8 mouse cellular contexts compared by ENCODE assay signal in the genomic region with DNA sequence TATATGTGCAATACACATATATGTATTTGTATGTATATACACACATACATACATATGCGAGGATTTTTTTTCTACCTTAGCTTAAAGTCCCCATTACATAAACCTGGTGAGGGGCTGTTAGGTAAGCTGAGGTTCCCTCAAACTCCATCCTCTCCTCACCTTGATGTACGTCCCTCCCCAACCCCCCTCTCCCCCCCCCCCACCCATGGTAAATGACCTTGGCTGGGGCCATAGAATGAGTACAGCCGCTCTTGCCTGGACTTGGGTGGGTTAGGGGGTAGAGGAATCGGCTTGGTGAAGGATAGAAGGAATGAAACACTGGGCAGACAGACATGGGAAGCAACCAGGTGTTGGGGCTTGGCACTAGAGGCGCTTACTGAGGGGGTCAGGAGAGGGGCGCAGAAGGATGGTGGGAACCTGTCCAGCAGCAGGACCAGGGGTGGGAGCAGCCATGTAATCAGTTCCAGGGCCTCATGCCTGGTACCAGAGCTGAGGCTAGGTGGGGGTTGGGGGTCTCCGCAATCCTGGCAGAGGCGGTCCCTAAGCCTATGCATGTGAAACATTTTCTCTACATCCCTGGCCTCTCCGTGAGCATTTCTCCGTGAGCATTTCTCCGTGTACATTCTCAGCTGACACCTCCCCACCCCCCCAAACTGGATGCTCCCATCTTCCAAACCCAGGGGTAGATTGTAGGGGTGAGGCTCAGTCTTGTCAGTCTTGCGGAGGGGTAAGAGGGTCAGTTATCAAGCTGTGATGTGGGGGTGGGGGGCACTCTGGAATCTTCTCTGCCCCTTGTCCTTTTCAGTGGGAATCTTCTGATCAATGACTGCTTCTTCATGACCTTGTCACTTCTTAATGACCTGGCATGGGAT. TPM values are rescaled to one million over a fixed set of nuclear protein-coding genes. Genes with fewer than 3 reads are reported as not detected.
DNase-seq lines count a peak whose midpoint lies in the region; ATAC-seq and TF ChIP-seq lines count a peak whose summit lies in the region.

No protein-coding gene starts in this region.

- peak; percentile 42 for ATAC-seq in intestine, embryonic 14.5 days (replicated peaks; ENCODE audit: low FRiP score, low TSS enrichment, low read depth)
- ATAC-seq in neural tube, embryonic 13.5 days (ENCODE audit: low read depth), result peak; percentile 48

- no peaks in the 10 kb centered on the region for H3K9me3 ChIP-seq in intestine, embryonic 14.5 days (ENCODE audit: control insufficient read depth, low read length)
- H3K9me3 ChIP-seq in neural tube, embryonic 13.5 days, result no peaks in the 10 kb centered on the region

- no peak for TF ChIP-seq CTCF in kidney, adult 2 months (conservative IDR thresholded peaks at IDR 0.05; ENCODE audit: insufficient read depth, insufficient read length, low read depth, low read length)

- DNase-seq in kidney, adult 2 months, result no peak
- no peak for DNase-seq in kidney, postnatal 10 days
- DNase-seq in cerebellum, postnatal 25 days, result peak; percentile 59 to 72
- DNase-seq in intestine, embryonic 14.5 days (ENCODE audit: low spot score), result no peak
- no peak for DNase-seq in MN1 (ENCODE audit: low spot score)
- DNase-seq in spleen, postnatal 14 days (ENCODE audit: low spot score in 2 of 2), result no peak
- no peak for DNase-seq in adrenal gland, postnatal 4 days (ENCODE audit: low spot score in 2 of 2)

- H3K4me1 ChIP-seq in kidney, adult 2 months (ENCODE audit: control insufficient read depth, insufficient read depth, low read length), result peaks cover 6% of the 10 kb centered on the region
- peaks cover 23% of the 10 kb centered on the region for H3K4me1 ChIP-seq in intestine, embryonic 14.5 days (replicated peaks; ENCODE audit: control insufficient read depth, insufficient read depth, low read length)
- H3K4me1 ChIP-seq in neural tube, embryonic 13.5 days (replicated peaks), result peaks cover 37% of the 10 kb centered on the region

- H3K4me2 ChIP-seq in intestine, embryonic 14.5 days (ENCODE audit: low read length), result peak overlapping the region; percentile 81
- H3K4me2 ChIP-seq in neural tube, embryonic 13.5 days, result peak overlapping the region; percentile 73

- no peaks in the 10 kb centered on the region for H3K27me3 ChIP-seq in kidney, adult 2 months (replicated peaks; ENCODE audit: control insufficient read depth, insufficient read depth, low read length)
- H3K27me3 ChIP-seq in intestine, embryonic 14.5 days (replicated peaks; ENCODE audit: control insufficient read depth, insufficient read depth, low read length), result no peaks in the 10 kb centered on the region
- H3K27me3 ChIP-seq in neural tube, embryonic 13.5 days, result no peaks in the 10 kb centered on the region

- H3K9ac ChIP-seq in intestine, embryonic 14.5 days (ENCODE audit: low read length), result no peak overlapping the region
- H3K9ac ChIP-seq in neural tube, embryonic 13.5 days, result peak overlapping the region; percentile 89

- WGBS in kidney, adult 2 months, result 45% methylated on average over 12 of the region's 12 CpGs
- 32% methylated on average over 12 of the region's 12 CpGs for WGBS in intestine, embryonic 14.5 days
- 45% methylated on average over 12 of the region's 12 CpGs for WGBS in neural tube, embryonic 13.5 days

- H3K4me3 ChIP-seq in kidney, adult 2 months (ENCODE audit: insufficient read depth, low read depth, low read length), result peak overlapping the region; percentile 82
- H3K4me3 ChIP-seq in intestine, embryonic 14.5 days (ENCODE audit: low read depth, low read length), result peak overlapping the region; percentile 52
- H3K4me3 ChIP-seq in neural tube, embryonic 13.5 days, result peak overlapping the region; percentile 67

- no peak for TF ChIP-seq POLR2A in kidney, adult 2 months (IDR thresholded peaks at IDR 0.05; ENCODE audit: low read depth, low read length)

- peak overlapping the region; percentile 89 for H3K27ac ChIP-seq in kidney, adult 2 months (ENCODE audit: insufficient read depth, low read depth, low read length)
- H3K27ac ChIP-seq in intestine, embryonic 14.5 days (ENCODE audit: low read depth), result no peak overlapping the region
- peak overlapping the region; percentile 89 for H3K27ac ChIP-seq in neural tube, embryonic 13.5 days (replicated peaks)

- peaks cover 3% of the 10 kb centered on the region; the same call in 1 of the 2 replicates for H3K36me3 ChIP-seq in kidney, adult 2 months (ENCODE audit: control insufficient read depth, insufficient read depth, low read length)
- peaks cover 22% of the 10 kb centered on the region for H3K36me3 ChIP-seq in intestine, embryonic 14.5 days (ENCODE audit: control insufficient read depth, insufficient read depth, low read length)
- peaks cover 36% of the 10 kb centered on the region for H3K36me3 ChIP-seq in neural tube, embryonic 13.5 days

RNA-seq across cellular contexts. Expression of gene Sv2a, which starts 0.8 kb away (rescaled TPM):
- polyA plus RNA-seq in kidney, adult 2 months (2012; rRNA removed), result 20.8 and 27.3 TPM in 2 replicates
- 6.5 and 8.3 TPM in 2 replicates for polyA plus RNA-seq in intestine, embryonic 14.5 days (2014; fragmentation: Nextera tagmentation; extraction: Ambion mirVana)
- 72.2 and 78.5 TPM in 2 replicates for polyA plus RNA-seq in neural tube, embryonic 13.5 days (2015; fragmentation: Nextera tagmentation; extraction: Ambion mirVana)
- 10 to 100 TPM; 18.1 to 24.7 TPM for total RNA-seq in adrenal gland, postnatal 4 days (2021)

RNA-seq across cellular contexts. Expression of gene Sf3b4, which starts 9.6 kb away (rescaled TPM):
- 52.6 and 57.3 TPM in 2 replicates for polyA plus RNA-seq in kidney, adult 2 months (2012; rRNA removed)
- polyA plus RNA-seq in intestine, embryonic 14.5 days (2014; fragmentation: Nextera tagmentation; extraction: Ambion mirVana), result 184 and 195 TPM in 2 replicates
- 135 and 145 TPM in 2 replicates for polyA plus RNA-seq in neural tube, embryonic 13.5 days (2015; fragmentation: Nextera tagmentation; extraction: Ambion mirVana)
- 10 to 100 TPM; 68.9 to 76.8 TPM for total RNA-seq in adrenal gland, postnatal 4 days (2021)

RNA-seq across cellular contexts. Expression of gene Mtmr11, which starts 19.9 kb away (rescaled TPM):
- polyA plus RNA-seq in kidney, adult 2 months (2012; rRNA removed), result 56.8 and 65.7 TPM in 2 replicates
- 27.7 and 28.8 TPM in 2 replicates for polyA plus RNA-seq in intestine, embryonic 14.5 days (2014; fragmentation: Nextera tagmentation; extraction: Ambion mirVana)
- 10.5 and 14.1 TPM in 2 replicates for polyA plus RNA-seq in neural tube, embryonic 13.5 days (2015; fragmentation: Nextera tagmentation; extraction: Ambion mirVana)
- 10 to 100 TPM; 15.0 to 22.2 TPM for total RNA-seq in adrenal gland, postnatal 4 days (2021)

RNA-seq across cellular contexts. Expression of gene Bola1, which starts 37.8 kb away (rescaled TPM):
- polyA plus RNA-seq in kidney, adult 2 months (2012; rRNA removed), result 67.8 and 79.8 TPM in 2 replicates
- polyA plus RNA-seq in intestine, embryonic 14.5 days (2014; fragmentation: Nextera tagmentation; extraction: Ambion mirVana), result 74.2 and 79.5 TPM in 2 replicates
- 54.1 and 63.0 TPM in 2 replicates for polyA plus RNA-seq in neural tube, embryonic 13.5 days (2015; fragmentation: Nextera tagmentation; extraction: Ambion mirVana)
- total RNA-seq in adrenal gland, postnatal 4 days (2021), result 10 to 100 TPM; 30.6 to 33.1 TPM

RNA-seq across cellular contexts. Expression of gene Hist2h2ab, which starts 37.9 kb away (rescaled TPM):
- polyA plus RNA-seq in kidney, adult 2 months (2012; rRNA removed), result 0.66 and 1.7 TPM in 2 replicates
- 0.74 and 1.3 TPM in 2 replicates for polyA plus RNA-seq in intestine, embryonic 14.5 days (2014; fragmentation: Nextera tagmentation; extraction: Ambion mirVana)
- polyA plus RNA-seq in neural tube, embryonic 13.5 days (2015; fragmentation: Nextera tagmentation; extraction: Ambion mirVana), result 0.52 TPM in 1 of 2 replicates, not detected in the other
- 10 to 100 TPM; 27.8 to 28.5 TPM for total RNA-seq in adrenal gland, postnatal 4 days (2021)

Comparison
In these comparisons a context has a peak if more than half of its experiments do, and no peak if none do; other contexts are left out.
1. DNase-seq: peak in cerebellum, postnatal 25 days (2 of 2); none in kidney, adult 2 months (single experiment), kidney, postnatal 10 days (single experiment), intestine, embryonic 14.5 days (single experiment), MN1 (single experiment), spleen, postnatal 14 days (0 of 2) and adrenal gland, postnatal 4 days (0 of 2).
2. Peak in every context shown above with its lines, with median percentiles within 50 percentile points of each other: H3K4me3 ChIP-seq.